Mouse (Mus musculus) heart, embryonic 11.5 days (tissue): ENCODE results near the gene Zfp882. TPM values are rescaled to one million over a fixed set of nuclear protein-coding genes. Genes with fewer than 3 reads are reported as not detected.

ENCODE experiments used
- ATAC-seq: fragments of 200-750 bp; cut with Nextera tagmentation; replicated peaks from 2 replicates; pipeline ENCODE4 v1.8.0; 2017; ENCODE audit warnings: moderate library complexity; ENCODE audit not compliant: insufficient number of reproducible peaks, low FRiP score, low TSS enrichment
- H3K27ac ChIP-seq: fragments of 300-500 bp; sonication (generic); 2 replicates; pipeline ENCODE4 v1.5.1; 2014; ENCODE audit warnings: mild to moderate bottlenecking, low read depth, low read length
- H3K27me3 ChIP-seq: fragments of 300-500 bp; sonication (generic); 2 replicates; pipeline ENCODE4 v1.6.1; 2014; ENCODE audit warnings: mild to moderate bottlenecking, low read length, mixed read lengths; ENCODE audit not compliant: control insufficient read depth, insufficient read depth
- H3K36me3 ChIP-seq: fragments of 300-500 bp; sonication (generic); 2 replicates; pipeline ENCODE4 v1.6.1; 2014; ENCODE audit warnings: mild to moderate bottlenecking, low read length, moderate library complexity, mixed read lengths; ENCODE audit not compliant: control insufficient read depth, insufficient read depth
- H3K4me1 ChIP-seq: fragments of 300-500 bp; sonication (generic); 2 replicates; pipeline ENCODE4 v1.6.1; 2014; ENCODE audit warnings: low read length; ENCODE audit not compliant: control insufficient read depth, insufficient read depth
- H3K4me2 ChIP-seq: fragments of 300-500 bp; sonication (generic); 2 replicates; pipeline ENCODE4 v1.6.1; 2014; ENCODE audit warnings: mild to moderate bottlenecking, moderate library complexity
- H3K4me3 ChIP-seq: fragments of 300-500 bp; sonication (generic); 2 replicates; pipeline ENCODE4 v1.5.1; 2014; ENCODE audit warnings: low read depth, low read length
- H3K9ac ChIP-seq: fragments of 300-500 bp; sonication (generic); 2 replicates; pipeline ENCODE4 v1.6.1; 2014; ENCODE audit warnings: mild to moderate bottlenecking, low read depth, low read length, moderate library complexity
- H3K9me3 ChIP-seq: fragments of 300-500 bp; sonication (generic); replicated peaks from 2 replicates; pipeline ENCODE4 v1.6.1; 2016; ENCODE audit warnings: low read length; ENCODE audit not compliant: control insufficient read depth
- WGBS: fragments of 180-500 bp; shearing (Covaris S2); extraction: QIAGEN DNeasy Blood & Tissue Kit; methylation state at CpG from one replicate; pipeline ENCODE4 v1.1.7; 2014; ENCODE audit not compliant: insufficient replicate concordance; 5-methylcytosine and 5-hydroxymethylcytosine counted together
- polyA plus RNA-seq: library from polyadenylated mRNA; unstranded; fragments of >200 nt; fragmentation: Nextera tagmentation; extraction: Ambion mirVana; gene quantifications from 2 replicates; pipeline ENCODE4 v1.2.1, GENCODE M21; 2014

Zfp882 gene
- polyA plus RNA-seq, 1 experiment from 2014 or later, result 2.4 TPM

GRCm38 (mm10) chr8:71964051-71964450, 55.6 kb downstream of the Zfp882 start:
- H3K36me3 ChIP-seq, result peaks cover 18% of the 10 kb centered on the region
- no peak overlapping the region for H3K27ac ChIP-seq
- H3K27me3 ChIP-seq, result no peaks in the 10 kb centered on the region
- no peaks in the 10 kb centered on the region for H3K4me1 ChIP-seq
- no peaks in the 10 kb centered on the region for H3K9me3 ChIP-seq
- no peak overlapping the region for H3K4me3 ChIP-seq
- no peak overlapping the region for H3K4me2 ChIP-seq
- no peak for ATAC-seq
- 79% methylated on average over 3 of the region's 3 CpGs for WGBS
- no peak overlapping the region for H3K9ac ChIP-seq

GRCm38 (mm10) chr8:71965166-71965565, 56.8 kb downstream of the Zfp882 start:
- H3K9me3 ChIP-seq, result no peaks in the 10 kb centered on the region
- no peak overlapping the region for H3K4me2 ChIP-seq
- no peak for ATAC-seq
- H3K9ac ChIP-seq, result no peak overlapping the region
- H3K4me1 ChIP-seq, result no peaks in the 10 kb centered on the region
- 89% methylated on average over 2 of the region's 2 CpGs for WGBS
- H3K4me3 ChIP-seq, result no peak overlapping the region
- peaks cover 18% of the 10 kb centered on the region for H3K36me3 ChIP-seq
- no peaks in the 10 kb centered on the region for H3K27me3 ChIP-seq
- H3K27ac ChIP-seq, result no peak overlapping the region

Other genes starting within 250 kb of the Zfp882 start
- 0.63 and 0.65 TPM in 2 replicates for gene Unc13a, start 236.9 kb upstream of the Zfp882 start, polyA plus RNA-seq
- gene Jak3, start 232.3 kb upstream of the Zfp882 start, polyA plus RNA-seq, result 4.9 and 5.3 TPM in 2 replicates
- 0.61 and 0.89 TPM in 2 replicates for gene Insl3, start 219.4 kb upstream of the Zfp882 start, polyA plus RNA-seq
- 1.4 and 1.8 TPM in 2 replicates for gene B3gnt3, start 206.8 kb upstream of the Zfp882 start, polyA plus RNA-seq
- gene Fcho1, start 182.9 kb upstream of the Zfp882 start, polyA plus RNA-seq, result 0.83 and 1.2 TPM in 2 replicates
- 5.6 and 5.9 TPM in 2 replicates for gene Zfp709, start 26.6 kb upstream of the Zfp882 start, polyA plus RNA-seq
- gene Zfp617, start within 50 bp of the Zfp882 start, polyA plus RNA-seq, result 34.4 and 36.4 TPM in 2 replicates
- 15.2 and 15.7 TPM in 2 replicates for gene Zfp961, start 42.4 kb downstream of the Zfp882 start, polyA plus RNA-seq
- 0.30 and 0.39 TPM in 2 replicates for gene Cyp4f18, start 101.0 kb downstream of the Zfp882 start, polyA plus RNA-seq
- gene Olfr372, start 132.6 kb downstream of the Zfp882 start, polyA plus RNA-seq, result not detected in 2 replicates
- not detected in 2 replicates for gene Olfr373, start 174.6 kb downstream of the Zfp882 start, polyA plus RNA-seq
- gene Olfr374, start 198.4 kb downstream of the Zfp882 start, polyA plus RNA-seq, result 0.23 TPM in 1 of 2 replicates, not detected in the other
- gene Tpm4, start 226.4 kb downstream of the Zfp882 start, polyA plus RNA-seq, result 405 and 429 TPM in 2 replicates